Mouse (Mus musculus): ENCODE measurements at regions not wholly inside any gene's neighbourhood (a gene's known extent, or its start where the extent isn't known, plus 50 kb on each side); places are given as distances from the start of the nearest gene placed in this dataset.

DNA sequence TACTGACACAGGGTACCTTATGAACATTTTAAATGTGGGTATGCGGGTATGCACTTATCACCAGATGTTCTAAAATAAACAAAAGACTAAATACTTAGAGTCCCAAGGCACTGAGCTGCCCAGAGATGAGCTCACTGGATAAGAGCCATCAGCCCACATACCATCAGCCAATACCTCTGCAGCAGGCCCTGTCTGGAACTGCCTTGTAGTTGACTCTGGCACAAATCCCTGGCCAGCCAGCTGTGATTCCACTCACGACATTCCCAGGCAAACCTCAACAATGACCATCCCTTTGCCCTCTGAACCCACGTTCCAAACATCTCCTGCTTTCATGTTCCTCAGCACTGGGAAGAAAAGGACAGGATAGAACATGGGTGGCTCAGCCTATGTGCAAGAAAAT is 73.7 kb downstream of the Mrpl39 start:
- TF ChIP-seq CTCF (IDR thresholded peaks at IDR 0.05; ENCODE audit: low read depth, low read length) (no peak), POLR2A (IDR thresholded peaks at IDR 0.05; ENCODE audit: borderline replicate concordance, low read depth, low read length) (no peak)
